Mouse (Mus musculus) layer of hippocampus, adult 8-10 months (tissue): ENCODE results near the gene Dlg5. TPM values are rescaled to one million over a fixed set of nuclear protein-coding genes. Genes with fewer than 3 reads are reported as not detected.

Source experiments
- DNase-seq, 2 experiments: peaks; one replicate each; pipeline ENCODE4 v3.0.0; 2022; ENCODE audit warnings: low spot score in 2 of 2
- total RNA-seq, 4 experiments: library from RNA; stranded (reverse); gene quantifications; 2 replicates each; pipeline ENCODE4 v1.2.4; 2022

Gene Dlg5
- 10 to 100 TPM; 52.5 to 67.9 (median 57.9) TPM for total RNA-seq

- peak in 1 of 2 experiments; percentile 35 for DNase-seq
Measured at GRCm38 (mm10) chr14:24245177-24246081, at the start of gene Dlg5. Gene Dlg5 (minus strand): TSS chr14:24245920.

- no peak for DNase-seq
Measured at GRCm38 (mm10) chr14:24293631-24294030, 47.9 kb upstream of the Dlg5 start.

- DNase-seq: no peak
Measured at GRCm38 (mm10) chr14:24292914-24293313, 47.2 kb upstream of the Dlg5 start, which contains the start of gene E330034G19Rik. Gene E330034G19Rik (plus strand): TSS chr14:24293214.

GRCm38 (mm10) chr14:24290726-24291125 is 45.0 kb upstream of the Dlg5 start:
- no peak for DNase-seq

GRCm38 (mm10) chr14:24286136-24286535 is 40.4 kb upstream of the Dlg5 start:
- DNase-seq: no peak

GRCm38 (mm10) chr14:24282276-24282675 is 36.6 kb upstream of the Dlg5 start:
- DNase-seq: no peak

GRCm38 (mm10) chr14:24281278-24281677 is 35.6 kb upstream of the Dlg5 start:
- no peak for DNase-seq

GRCm38 (mm10) chr14:24275534-24275933 is 29.8 kb upstream of the Dlg5 start:
- no peak for DNase-seq

GRCm38 (mm10) chr14:24273575-24273974 is 27.9 kb upstream of the Dlg5 start:
- no peak for DNase-seq

- no peak for DNase-seq
Measured at GRCm38 (mm10) chr14:24269571-24269970, 23.9 kb upstream of the Dlg5 start.

GRCm38 (mm10) chr14:24262915-24263314 is 17.2 kb upstream of the Dlg5 start:
- peak; percentile 22 to 45 for DNase-seq

- DNase-seq: no peak
Measured at GRCm38 (mm10) chr14:24262382-24262781, 16.7 kb upstream of the Dlg5 start.

GRCm38 (mm10) chr14:24260391-24260790 is 14.7 kb upstream of the Dlg5 start:
- no peak for DNase-seq

GRCm38 (mm10) chr14:24255956-24256355 is 10.2 kb upstream of the Dlg5 start:
- no peak for DNase-seq

- no peak for DNase-seq
Measured at GRCm38 (mm10) chr14:24253611-24254202, 8.0 kb upstream of the Dlg5 start.

- no peak for DNase-seq
Measured at GRCm38 (mm10) chr14:24251326-24251725, 5.6 kb upstream of the Dlg5 start.

- DNase-seq: no peak
Measured at GRCm38 (mm10) chr14:24249926-24250325, 4.2 kb upstream of the Dlg5 start.

GRCm38 (mm10) chr14:24244330-24245176 is 1.2 kb downstream of the Dlg5 start:
- no peak for DNase-seq

- no peak for DNase-seq
Measured at GRCm38 (mm10) chr14:24242016-24242415, 3.7 kb downstream of the Dlg5 start.

GRCm38 (mm10) chr14:24240831-24241230 is 4.9 kb downstream of the Dlg5 start:
- DNase-seq: no peak

GRCm38 (mm10) chr14:24239651-24240050 is 6.1 kb downstream of the Dlg5 start:
- no peak for DNase-seq

- no peak for DNase-seq
Measured at GRCm38 (mm10) chr14:24235954-24236353, 9.8 kb downstream of the Dlg5 start.
